Mouse (Mus musculus) ovary, postnatal 10 days (tissue): ENCODE measurements around the gene 1600012H06Rik.
"Not testable (repeated sequence)": the region's sequence is repeated elsewhere in the genome, so short reads cannot be mapped to it uniquely, and the experiment has no call there.

Experiments used
- DNase-seq: peaks from one replicate; pipeline ENCODE4 v3.0.0; 2022; ENCODE audit warnings: low spot score

1600012H06Rik gene

GRCm38 (mm10) chr17:14943729-14944059 is 710 bp downstream of the 1600012H06Rik start:
- no peak for DNase-seq

- no peak for DNase-seq
Observed at GRCm38 (mm10) chr17:14944551-14944950, 1.6 kb downstream of the 1600012H06Rik start.

- no peak for DNase-seq
Observed at GRCm38 (mm10) chr17:14949161-14949827, 6.3 kb downstream of the 1600012H06Rik start.

- DNase-seq, result no peak
Observed at GRCm38 (mm10) chr17:14953452-14953851, 10.5 kb downstream of the 1600012H06Rik start.

GRCm38 (mm10) chr17:14958686-14959327 is 15.8 kb downstream of the 1600012H06Rik start:
- no peak for DNase-seq

- DNase-seq, result no peak
Observed at GRCm38 (mm10) chr17:14959979-14960378, 17.0 kb downstream of the 1600012H06Rik start.

GRCm38 (mm10) chr17:14960520-14960919 is 17.5 kb downstream of the 1600012H06Rik start:
- DNase-seq, result no peak

- not testable (repeated sequence) for DNase-seq
Observed at GRCm38 (mm10) chr17:14960951-14961556, 18.1 kb downstream of the 1600012H06Rik start, which contains the start of gene Phf10. Gene Phf10, minus strand, starts transcription at chr17:14961273.

GRCm38 (mm10) chr17:14961557-14962154 is 18.7 kb downstream of the 1600012H06Rik start:
- not testable (repeated sequence) for DNase-seq

- DNase-seq, result not testable (repeated sequence)
Observed at GRCm38 (mm10) chr17:14968373-14968913, 25.5 kb downstream of the 1600012H06Rik start.

GRCm38 (mm10) chr17:14977718-14978361 is 34.9 kb downstream of the 1600012H06Rik start:
- DNase-seq, result not testable (repeated sequence)

- not testable (repeated sequence) for DNase-seq
Observed at GRCm38 (mm10) chr17:14978362-14979038, 35.5 kb downstream of the 1600012H06Rik start, which contains the start of the genes 9030025P20Rik and Gm3417. Gene 9030025P20Rik, plus strand, starts transcription at chr17:14978468. Gene Gm3417, minus strand, starts transcription at chr17:14978790.

GRCm38 (mm10) chr17:14990116-14990702 is 47.2 kb downstream of the 1600012H06Rik start:
- not testable (repeated sequence) for DNase-seq

- DNase-seq, result not testable (repeated sequence)
Observed at GRCm38 (mm10) chr17:14992522-14993138, 49.6 kb downstream of the 1600012H06Rik start.

- DNase-seq, result not testable (repeated sequence)
Observed at GRCm38 (mm10) chr17:14993139-14993832, 50.3 kb downstream of the 1600012H06Rik start.

GRCm38 (mm10) chr17:14994140-14994539 is 51.2 kb downstream of the 1600012H06Rik start:
- DNase-seq, result not testable (repeated sequence)

GRCm38 (mm10) chr17:15000047-15000446 is 57.1 kb downstream of the 1600012H06Rik start:
- not testable (repeated sequence) for DNase-seq

GRCm38 (mm10) chr17:15009088-15009487 is 66.1 kb downstream of the 1600012H06Rik start:
- DNase-seq, result not testable (repeated sequence)
